Mouse (Mus musculus) activated CD4-positive, CD25-positive, alpha-beta regulatory T cell, adult 9 weeks (primary cell): ENCODE results near the gene Zfp955a. TPM values are rescaled to one million over a fixed set of nuclear protein-coding genes. Genes with fewer than 3 reads are reported as not detected.

Source experiments
- polyA plus RNA-seq: library from polyadenylated mRNA; unstranded; fragments of 100-300 nt; shearing (Covaris generic); gene quantifications from one replicate; pipeline ENCODE4 v1.2.1, GENCODE M21; 2017

Zfp955a gene
- 18.7 TPM for polyA plus RNA-seq

DNA sequence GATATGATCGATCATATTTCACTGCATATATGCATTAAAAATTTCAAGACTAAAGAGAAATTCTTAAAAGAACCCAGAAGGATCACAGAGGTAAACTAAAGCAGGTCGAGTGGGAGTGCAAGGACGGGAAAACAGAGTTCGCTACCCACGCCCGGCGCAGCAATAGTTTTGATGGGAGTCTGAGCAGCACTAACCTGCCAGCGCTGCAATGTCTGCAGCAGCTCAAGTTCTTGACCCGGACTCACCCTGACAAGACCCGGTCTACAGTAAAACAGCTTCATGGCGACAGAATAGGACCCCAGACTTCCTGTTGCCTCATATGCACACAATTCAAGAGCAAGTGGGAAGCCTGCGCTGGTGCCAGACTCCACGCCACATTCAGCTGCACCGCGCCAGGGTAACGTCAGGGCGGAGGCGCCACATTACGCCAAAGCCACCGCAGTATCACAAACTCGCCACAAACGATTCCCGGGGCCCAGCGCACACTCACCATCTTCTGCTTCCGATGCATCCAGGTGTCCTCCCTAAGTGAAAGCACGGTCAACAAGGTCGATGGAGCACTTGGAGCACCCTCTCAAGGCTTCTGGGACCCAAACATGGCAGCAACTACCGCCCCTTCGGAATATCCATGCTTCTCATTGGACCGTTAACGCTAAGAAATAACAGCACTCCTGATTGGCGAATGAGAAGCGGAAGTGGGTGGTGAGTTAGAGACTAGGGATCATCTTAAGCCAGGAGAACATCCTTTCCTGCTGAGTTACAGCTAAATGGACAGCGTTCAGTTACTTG lies at the start of gene Zfp955a:
TSS of gene Zfp955a (minus strand) at position 616 of the 789 bp plus-strand sequence.

DNA sequence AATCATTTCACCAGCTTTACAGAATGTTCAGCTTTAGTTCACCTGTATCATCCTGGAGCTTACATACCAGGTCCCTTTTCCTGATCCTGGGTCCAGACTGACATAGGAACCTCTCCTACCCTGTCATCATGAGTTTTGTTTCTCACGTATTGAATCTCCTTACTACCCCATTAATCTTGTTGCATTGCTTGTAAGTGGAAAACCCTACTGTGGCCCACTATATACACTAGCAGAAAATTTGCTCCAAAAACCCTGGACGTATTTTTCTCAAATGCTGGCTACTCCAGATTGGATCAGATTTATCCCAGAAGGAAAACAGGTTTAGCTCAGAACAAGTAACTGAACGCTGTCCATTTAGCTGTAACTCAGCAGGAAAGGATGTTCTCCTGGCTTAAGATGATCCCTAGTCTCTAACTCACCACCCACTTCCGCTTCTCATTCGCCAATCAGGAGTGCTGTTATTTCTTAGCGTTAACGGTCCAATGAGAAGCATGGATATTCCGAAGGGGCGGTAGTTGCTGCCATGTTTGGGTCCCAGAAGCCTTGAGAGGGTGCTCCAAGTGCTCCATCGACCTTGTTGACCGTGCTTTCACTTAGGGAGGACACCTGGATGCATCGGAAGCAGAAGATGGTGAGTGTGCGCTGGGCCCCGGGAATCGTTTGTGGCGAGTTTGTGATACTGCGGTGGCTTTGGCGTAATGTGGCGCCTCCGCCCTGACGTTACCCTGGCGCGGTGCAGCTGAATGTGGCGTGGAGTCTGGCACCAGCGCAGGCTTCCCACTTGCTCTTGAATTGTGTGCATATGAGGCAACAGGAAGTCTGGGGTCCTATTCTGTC lies 34.3 kb upstream of the Zfp955a start, which contains the start of gene Zfp955b:
TSS of gene Zfp955b (plus strand) at position 506 of the 837 bp plus-strand sequence.

DNA sequence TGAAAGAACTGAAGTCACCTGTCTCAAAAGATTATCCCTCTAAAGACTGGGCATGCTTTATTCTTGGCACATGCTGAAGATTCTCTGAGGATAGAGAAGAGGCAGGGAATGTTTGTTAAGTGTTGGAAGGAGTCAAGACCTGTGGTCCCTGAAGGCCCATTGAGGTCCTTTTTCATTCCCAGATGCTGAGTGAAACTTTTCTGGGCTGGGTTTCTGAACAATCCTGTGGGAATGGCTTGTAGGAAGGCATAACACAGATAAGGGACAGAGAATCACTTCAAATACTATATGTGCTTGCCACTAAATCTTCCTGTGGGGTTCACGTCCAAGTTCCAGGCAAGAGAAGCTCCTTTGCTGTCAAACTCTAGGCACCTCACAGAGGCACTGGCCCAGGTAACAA lies 9.4 kb upstream of the Zfp955a start, which contains the start of gene Olfr63:
TSS of gene Olfr63 (plus strand) at position 301 of the 400 bp plus-strand sequence.

DNA sequence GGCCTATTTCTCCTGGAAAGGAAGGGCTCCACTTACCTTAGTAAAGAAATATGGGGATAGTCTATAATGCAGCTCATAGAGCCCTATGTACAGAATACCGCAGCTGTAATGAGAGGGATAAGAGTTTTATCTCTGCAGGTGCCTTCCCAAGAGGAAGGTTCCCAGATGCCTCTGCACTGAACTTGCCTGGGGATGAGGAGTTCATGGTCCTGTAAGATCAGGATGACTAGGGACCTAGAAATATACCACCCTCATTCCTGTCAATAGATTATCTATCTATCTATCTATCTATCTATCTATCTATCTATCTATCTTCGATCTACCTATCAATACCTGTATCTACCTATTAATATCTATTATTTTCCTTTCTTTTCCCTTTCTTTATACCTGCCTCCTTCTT lies 33.4 kb downstream of the Zfp955a start, which contains the start of gene Olfr1564:
TSS of gene Olfr1564 (minus strand) at position 101 of the 400 bp plus-strand sequence.

DNA sequence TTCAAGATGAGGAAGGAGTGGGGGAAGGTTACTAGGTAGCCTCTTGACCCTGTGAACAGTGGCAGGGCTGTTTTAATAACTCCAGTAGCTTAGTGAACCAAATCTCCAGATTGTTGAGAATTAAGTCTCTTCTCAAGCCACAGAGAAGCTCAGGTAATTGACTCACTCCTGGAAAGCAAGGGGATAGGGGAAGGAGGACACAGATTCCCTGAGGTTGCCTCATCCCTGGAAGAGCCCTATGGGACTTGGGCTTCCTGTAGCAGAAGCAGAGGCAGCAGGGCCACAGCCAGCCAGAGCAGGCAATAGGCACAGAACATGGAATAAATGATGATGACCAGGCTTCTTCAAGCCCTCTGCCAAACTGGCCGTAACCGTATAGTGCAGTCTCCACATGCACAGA lies 63.9 kb downstream of the Zfp955a start, which contains the start of gene Olfr239:
TSS of gene Olfr239 (plus strand) at position 301 of the 400 bp plus-strand sequence.

Other genes starting within 250 kb of the Zfp955a start
- 7.9 TPM for gene Zfp763, start 221.7 kb downstream of the Zfp955a start, polyA plus RNA-seq
- not detected for gene 4921501E09Rik, start 187.1 kb downstream of the Zfp955a start, polyA plus RNA-seq
- gene Zfp563, start 165.8 kb downstream of the Zfp955a start, polyA plus RNA-seq: 8.2 TPM
- not detected for gene Morc2b, start 115.5 kb downstream of the Zfp955a start, polyA plus RNA-seq
- gene Olfr55, start 86.7 kb downstream of the Zfp955a start, polyA plus RNA-seq: not detected
- gene Olfr239, start 63.8 kb downstream of the Zfp955a start, polyA plus RNA-seq: not detected
- gene Olfr1564, start 33.5 kb downstream of the Zfp955a start, polyA plus RNA-seq: not detected
- 0.04 TPM for gene Olfr63, start 9.5 kb upstream of the Zfp955a start, polyA plus RNA-seq
- gene Zfp955b, start 34.4 kb upstream of the Zfp955a start, polyA plus RNA-seq: 12.8 TPM
- gene Zfp81, start 103.7 kb upstream of the Zfp955a start, polyA plus RNA-seq: 9.8 TPM
- 7.7 TPM for gene Zfp101, start 139.5 kb upstream of the Zfp955a start, polyA plus RNA-seq
- gene Actl9, start 177.8 kb upstream of the Zfp955a start, polyA plus RNA-seq: not detected